Mouse (Mus musculus): ENCODE measurements around the gene Phc3. TPM values are rescaled to one million over a fixed set of nuclear protein-coding genes. Genes with fewer than 3 reads are reported as not detected.
A peak's percentile ranks its signal among the peaks of the same experiment; 100 is the strongest.

Phc3 gene
- total and polyA plus RNA-seq, 3 experiments = 3.2 to 11.4 TPM; not detected in 1

DNA sequence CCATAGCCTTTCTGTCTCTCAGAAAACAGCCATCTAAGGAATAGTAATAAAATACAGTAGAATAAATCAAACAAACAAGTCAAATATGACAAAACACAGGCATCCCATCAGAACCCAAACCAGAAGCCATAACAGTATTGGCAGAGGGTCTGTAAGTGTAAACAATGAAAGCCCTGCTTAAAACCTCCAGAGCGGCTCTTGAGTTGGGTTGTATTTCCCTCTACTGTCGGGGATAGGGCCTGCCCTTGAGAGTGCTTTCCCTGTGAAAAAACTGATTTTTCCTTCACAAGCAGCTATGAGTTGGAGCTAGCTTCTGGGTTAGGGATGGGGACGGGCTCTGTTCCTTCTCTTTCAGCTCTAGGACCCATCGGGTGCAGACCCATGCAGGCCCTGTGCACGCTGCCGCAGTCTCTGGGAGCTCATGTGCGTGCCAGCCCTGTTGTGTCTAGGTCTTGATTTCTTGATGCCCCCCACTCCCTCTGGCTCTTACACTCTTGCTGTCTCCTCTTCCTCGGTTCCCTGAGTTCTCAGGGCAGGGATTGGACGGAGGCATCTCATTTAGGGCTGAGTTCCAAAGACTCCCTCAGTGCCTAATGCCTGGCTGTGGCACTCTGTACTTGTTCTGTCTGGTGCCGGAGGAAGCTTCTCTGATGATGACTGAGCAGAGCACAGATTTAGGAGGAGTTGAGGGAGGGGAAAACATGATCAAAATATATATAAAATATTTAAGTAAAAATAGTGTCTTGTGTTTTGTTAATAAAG is 46.6 kb upstream of the Phc3 start:
- H3K27ac ChIP-seq (ENCODE audit: control insufficient read depth, low read depth, low read length) = no peak overlapping the region
- no peak for TF ChIP-seq BHLHE40 (IDR thresholded peaks at IDR 0.05; ENCODE audit: borderline replicate concordance, low read depth, low read length)
- TF ChIP-seq SIN3A (IDR thresholded peaks at IDR 0.05; ENCODE audit: low read length) = no peak
- TF ChIP-seq USF2 (IDR thresholded peaks at IDR 0.05; ENCODE audit: borderline replicate concordance in 1 of 2, insufficient read depth in 1 of 2, low read depth in 1 of 2, low read length in 2 of 2) = no peak
- TF ChIP-seq ZKSCAN1 (IDR thresholded peaks at IDR 0.05; ENCODE audit: low read depth, low read length) = no peak
- no peak for TF ChIP-seq GATA1 (IDR thresholded peaks at IDR 0.05; ENCODE audit: low read depth, low read length)
- H3K27me3 ChIP-seq (ENCODE audit: control insufficient read depth in 1 of 2, insufficient read depth in 2 of 2, low read length in 2 of 2) = no peaks in the 10 kb centered on the region
- peaks cover 0 to 2% of the 10 kb centered on the region in 2 experiments; a peak in 2 of 4 replicates for H3K36me3 ChIP-seq (ENCODE audit: control insufficient read depth in 1 of 2, insufficient read depth in 2 of 2, low read length in 2 of 2)
- no peak for DNase-seq (ENCODE audit: low read depth, low spot score)
- H3K4me3 ChIP-seq (ENCODE audit: control insufficient read depth in 1 of 2, insufficient read depth in 1 of 2, low read depth in 2 of 2, low read length in 2 of 2) = no peak overlapping the region
- no peak overlapping the region for H3K9ac ChIP-seq (ENCODE audit: control insufficient read depth, low read depth, low read length, poor library complexity, severe bottlenecking)
- H3K4me1 ChIP-seq (ENCODE audit: control insufficient read depth in 1 of 2, insufficient read depth in 2 of 2, low read length in 2 of 2) = 0 out of 4 replicates have a peak, but pooled peaks cover 0 to 3% of the 10 kb centered on the region in 2 experiments
- no peaks in the 10 kb centered on the region; the same call in 1 of the 2 replicates for H3K79me2 ChIP-seq (ENCODE audit: control insufficient read depth, insufficient read depth, low read length, poor library complexity)
- no peaks in the 10 kb centered on the region for H3K9me3 ChIP-seq (replicated peaks; ENCODE audit: insufficient read depth, low read length)

DNA sequence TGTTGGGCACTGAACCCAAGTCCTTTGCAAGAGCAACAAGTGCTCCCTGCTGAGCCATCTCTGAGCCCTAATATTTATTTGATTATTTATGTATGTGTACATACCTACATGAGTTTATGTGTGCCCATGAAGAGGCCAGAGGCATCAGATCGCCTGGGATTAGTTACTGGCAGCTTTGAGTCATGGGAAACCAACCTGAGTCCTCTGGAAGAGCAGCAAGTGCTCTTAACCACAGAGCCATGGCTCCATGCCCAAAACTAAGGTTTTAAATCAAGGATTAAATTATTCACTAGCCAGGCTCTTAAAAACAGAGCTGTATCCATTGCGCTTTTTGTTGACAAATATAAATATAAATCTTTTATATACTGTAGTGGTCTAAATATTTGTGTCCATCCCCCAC is 45.2 kb upstream of the Phc3 start:
- Histone ChIP-seq H3K4me1 (ENCODE audit: control insufficient read depth in 1 of 2, insufficient read depth in 2 of 2, low read length in 2 of 2) (0 out of 4 replicates have a peak, but pooled peaks cover 0 to 3% of the 10 kb centered on the region in 2 experiments), H3K79me2 (ENCODE audit: control insufficient read depth, insufficient read depth, low read length, poor library complexity) (no peaks in the 10 kb centered on the region; the same call in 1 of the 2 replicates), H3K4me3 (ENCODE audit: control insufficient read depth in 1 of 2, insufficient read depth in 1 of 2, low read depth in 2 of 2, low read length in 2 of 2) (no peak overlapping the region), H3K27ac (ENCODE audit: control insufficient read depth, low read depth, low read length) (no peak overlapping the region), H3K36me3 (ENCODE audit: control insufficient read depth in 1 of 2, insufficient read depth in 2 of 2, low read length in 2 of 2) (peaks cover 0 to 2% of the 10 kb centered on the region in 2 experiments; a peak in 2 of 4 replicates), H3K9me3 (replicated peaks; ENCODE audit: insufficient read depth, low read length) (no peaks in the 10 kb centered on the region), H3K27me3 (ENCODE audit: control insufficient read depth in 1 of 2, insufficient read depth in 2 of 2, low read length in 2 of 2) (no peaks in the 10 kb centered on the region), H3K9ac (ENCODE audit: control insufficient read depth, low read depth, low read length, poor library complexity, severe bottlenecking) (no peak overlapping the region)
- TF ChIP-seq MEF2A (IDR thresholded peaks at IDR 0.05; ENCODE audit: extremely low read depth, insufficient replicate concordance, low read depth, low read length, poor library complexity, severe bottlenecking) (no peak), UBTF (IDR thresholded peaks at IDR 0.05; ENCODE audit: borderline replicate concordance, insufficient read depth, low read depth, low read length) (no peak), MXI1 (IDR thresholded peaks at IDR 0.05; ENCODE audit: low read depth, low read length) (no peak), EP300 (IDR thresholded peaks at IDR 0.05; ENCODE audit: low read depth in 1 of 2, low read length in 2 of 2) (no peak), USF1 (IDR thresholded peaks at IDR 0.05; ENCODE audit: low read depth, low read length) (no peak), TAL1 (IDR thresholded peaks at IDR 0.05; ENCODE audit: low read length) (no peak), MAZ (IDR thresholded peaks at IDR 0.05; ENCODE audit: low read depth, low read length) (no peak), MAFK (IDR thresholded peaks at IDR 0.05; ENCODE audit: borderline replicate concordance, low read depth, low read length) (no peak), ZNF384 (IDR thresholded peaks at IDR 0.05; ENCODE audit: low read depth, low read length) (no peak), E2F4 (IDR thresholded peaks at IDR 0.05; ENCODE audit: borderline replicate concordance, low read depth, low read length) (no peak), POLR2A (IDR thresholded peaks at IDR 0.05; ENCODE audit: control insufficient read depth in 1 of 2, insufficient read depth in 1 of 2, low read depth in 1 of 2, low read length in 2 of 2, poor library complexity in 1 of 2) (no peak), GATA1 (IDR thresholded peaks at IDR 0.05; ENCODE audit: low read depth, low read length) (no peak), SIN3A (IDR thresholded peaks at IDR 0.05; ENCODE audit: low read length) (no peak), MYB (IDR thresholded peaks at IDR 0.05; ENCODE audit: low read depth, low read length) (no peak), USF2 (IDR thresholded peaks at IDR 0.05; ENCODE audit: borderline replicate concordance in 1 of 2, insufficient read depth in 1 of 2, low read depth in 1 of 2, low read length in 2 of 2) (no peak), ZC3H11A (IDR thresholded peaks at IDR 0.05; ENCODE audit: low read depth, low read length) (no peak), NELFE (IDR thresholded peaks at IDR 0.05; ENCODE audit: low read depth, low read length) (no peak)
- DNase-seq (ENCODE audit: low read depth, low spot score) = peak; percentile 28
